Mouse (Mus musculus) liver, postnatal 0 days (tissue): ENCODE measurements around the gene D430019H16Rik. TPM values are rescaled to one million over a fixed set of nuclear protein-coding genes. Genes with fewer than 3 reads are reported as not detected.

Source experiments
- ATAC-seq: fragments of 200-750 bp; cut with Nextera tagmentation; 2 replicates; pipeline ENCODE4 v1.8.0; 2017; ENCODE audit warnings: mild to moderate bottlenecking, moderate library complexity
- DNase-seq: peaks from one replicate; pipeline ENCODE4 v3.0.0-alpha.2; 2016
- H3K27ac ChIP-seq: fragments of 300-500 bp; sonication (generic); 2 replicates; pipeline ENCODE4 v1.5.1; 2014; ENCODE audit warnings: antibody characterized with exemption, moderate library complexity, mild to moderate bottlenecking, low read depth
- H3K27me3 ChIP-seq: fragments of 300-500 bp; sonication (generic); 2 replicates; pipeline ENCODE4 v1.6.1; 2014; ENCODE audit warnings: low read length, control low read depth, mixed read lengths; ENCODE audit not compliant: insufficient read depth
- H3K36me3 ChIP-seq: fragments of 300-500 bp; sonication (generic); replicated peaks from 2 replicates; pipeline ENCODE4 v1.6.1; 2014; ENCODE audit warnings: mild to moderate bottlenecking, control low read depth, low read length, moderate library complexity, mixed read lengths; ENCODE audit not compliant: insufficient read depth
- H3K4me1 ChIP-seq: fragments of 300-500 bp; sonication (generic); 2 replicates; pipeline ENCODE4 v1.6.1; 2014; ENCODE audit warnings: antibody characterized with exemption, mild to moderate bottlenecking, control low read depth; ENCODE audit not compliant: insufficient read depth
- H3K4me2 ChIP-seq: fragments of 300-500 bp; sonication (generic); 2 replicates; pipeline ENCODE4 v1.6.1; 2014; ENCODE audit warnings: low read depth, mild to moderate bottlenecking, low read length, moderate library complexity, mixed read lengths
- H3K4me3 ChIP-seq: fragments of 300-500 bp; sonication (generic); 2 replicates; pipeline ENCODE4 v1.5.1; 2014; ENCODE audit warnings: low read depth, low read length
- H3K9ac ChIP-seq: fragments of 300-500 bp; sonication (generic); replicated peaks from 2 replicates; pipeline ENCODE4 v1.6.1; 2014; ENCODE audit warnings: mild to moderate bottlenecking, moderate library complexity
- H3K9me3 ChIP-seq: fragments of 300-500 bp; sonication (generic); 2 replicates; pipeline ENCODE4 v1.6.1; 2016; ENCODE audit warnings: mild to moderate bottlenecking, control low read depth, low read length, mixed read lengths
- CTCF ChIP-seq: sonication (generic); IDR thresholded peaks from 2 replicates; pipeline ENCODE4 v1.5.1; 2016; ENCODE audit warnings: antibody characterized with exemption, low read depth
- EP300 ChIP-seq: IDR thresholded peaks from 2 replicates; pipeline ENCODE4 v1.6.1; 2016; ENCODE audit warnings: antibody characterized with exemption, low read depth, mild to moderate bottlenecking
- WGBS: fragments of 180-500 bp; shearing (Covaris S2); extraction: QIAGEN DNeasy Blood & Tissue Kit; methylation state at CpG from one replicate; pipeline ENCODE4 v1.1.7; 2014; ENCODE audit not compliant: insufficient replicate concordance; 5-methylcytosine and 5-hydroxymethylcytosine counted together
- polyA plus RNA-seq: library from polyadenylated mRNA; unstranded; fragments of >200 nt; fragmentation: Nextera tagmentation; extraction: Ambion mirVana; gene quantifications from 2 replicates; pipeline ENCODE4 v1.2.1, GENCODE M21; 2015

Gene D430019H16Rik
- polyA plus RNA-seq, 1 experiment from 2014 or later, result 0.05 TPM

GRCm38 (mm10) chr12:105476453-105476852 lies 22.8 kb downstream of the D430019H16Rik start:
- no peaks in the 10 kb centered on the region for H3K4me1 ChIP-seq
- no peak overlapping the region for H3K4me3 ChIP-seq
- no peaks in the 10 kb centered on the region for H3K36me3 ChIP-seq
- TF ChIP-seq CTCF (peak; percentile 85), EP300 (no peak)
- H3K9ac ChIP-seq, result no peak overlapping the region
- H3K9me3 ChIP-seq, result no peaks in the 10 kb centered on the region
- 34% methylated on average over 9 of the region's 9 CpGs for whole genome bisulfite sequencing
- no peaks in the 10 kb centered on the region for H3K27me3 ChIP-seq
- H3K4me2 ChIP-seq, result no peak overlapping the region
- DNase-seq, result peak; percentile 71
- ATAC-seq, result no peak
- H3K27ac ChIP-seq, result no peak overlapping the region

- Histone ChIP-seq H3K9ac (no peak overlapping the region), H3K4me2 (no peak overlapping the region), H3K27me3 (no peaks in the 10 kb centered on the region), H3K36me3 (no peaks in the 10 kb centered on the region), H3K4me3 (no peak overlapping the region), H3K9me3 (no peaks in the 10 kb centered on the region), H3K4me1 (no peaks in the 10 kb centered on the region), H3K27ac (no peak overlapping the region)
- no peak for ATAC-seq
- no peak for DNase-seq
- 61% methylated on average over 9 of the region's 9 CpGs for WGBS
- TF ChIP-seq CTCF, result no peak
These were observed 23.3 kb downstream of the D430019H16Rik start for GRCm38 (mm10) chr12:105476993-105477392.

DNA sequence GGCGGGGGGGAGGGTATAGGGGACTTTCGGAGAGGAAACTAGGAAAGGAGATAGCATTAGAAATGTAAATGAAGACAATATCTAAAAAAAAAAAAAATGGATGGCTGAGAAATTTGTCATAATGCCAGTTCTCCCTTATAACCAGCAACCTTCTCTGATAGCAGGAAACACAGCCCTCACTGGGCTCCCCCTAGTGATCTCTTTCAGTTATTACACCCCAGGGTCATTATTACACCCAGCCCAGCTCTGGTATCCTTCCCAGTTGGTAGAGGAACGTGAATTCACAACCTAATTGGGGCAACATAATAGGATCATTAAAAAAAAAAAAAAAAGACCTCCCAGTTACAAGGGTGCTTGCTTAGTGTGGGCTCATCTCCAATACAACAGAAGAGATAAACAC lies 29.8 kb downstream of the D430019H16Rik start:
- DNase-seq, result no peak
- Histone ChIP-seq H3K4me2 (no peak overlapping the region), H3K36me3 (no peaks in the 10 kb centered on the region), H3K27me3 (no peaks in the 10 kb centered on the region), H3K9ac (no peak overlapping the region), H3K4me1 (no peaks in the 10 kb centered on the region), H3K9me3 (no peaks in the 10 kb centered on the region), H3K4me3 (no peak overlapping the region), H3K27ac (no peak overlapping the region)
- TF ChIP-seq CTCF (peak; percentile 73), EP300 (no peak)
- WGBS, result 46% methylated on average over 3 of the region's 3 CpGs
- no peak for ATAC-seq

DNA sequence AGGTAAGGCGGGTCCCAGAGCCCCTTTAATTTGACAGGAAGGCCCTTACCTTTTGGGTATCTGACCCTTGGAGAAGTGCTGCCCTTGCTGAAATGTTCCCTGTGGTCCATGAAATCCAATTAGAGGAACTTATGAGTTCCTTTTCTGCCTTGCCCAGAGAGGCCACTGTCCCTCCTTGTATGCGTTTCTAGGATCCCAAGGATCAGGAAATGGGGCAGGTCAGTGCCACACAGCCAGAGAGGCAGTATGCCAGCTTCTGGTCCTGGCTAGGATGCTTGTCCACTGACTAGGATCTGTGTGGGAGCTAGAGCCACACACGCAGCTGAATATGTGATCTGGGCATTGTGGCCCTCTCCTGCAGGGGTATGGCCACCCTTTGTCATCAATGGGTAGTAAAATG lies 36.6 kb downstream of the D430019H16Rik start:
- Histone ChIP-seq H3K4me3 (no peak overlapping the region), H3K9me3 (no peaks in the 10 kb centered on the region), H3K9ac (no peak overlapping the region), H3K27me3 (no peaks in the 10 kb centered on the region), H3K4me2 (0 out of 2 replicates have a peak overlapping the region, but pooled peaks have one; percentile 26), H3K36me3 (no peaks in the 10 kb centered on the region), H3K27ac (peak overlapping the region; percentile 74), H3K4me1 (no peaks in the 10 kb centered on the region)
- TF ChIP-seq CTCF, result no peak
- no peak for TF ChIP-seq EP300
- ATAC-seq (no peak), DNase-seq (no peak)
- WGBS, result 50% methylated on average over 3 of the region's 3 CpGs

- DNase-seq (peak; percentile 42), ATAC-seq (peak; percentile 25; the same call in 1 of the 2 replicates)
- no peak for TF ChIP-seq EP300
- TF ChIP-seq CTCF, result no peak
These were observed 37.1 kb downstream of the D430019H16Rik start for GRCm38 (mm10) chr12:105490794-105491193.

DNA sequence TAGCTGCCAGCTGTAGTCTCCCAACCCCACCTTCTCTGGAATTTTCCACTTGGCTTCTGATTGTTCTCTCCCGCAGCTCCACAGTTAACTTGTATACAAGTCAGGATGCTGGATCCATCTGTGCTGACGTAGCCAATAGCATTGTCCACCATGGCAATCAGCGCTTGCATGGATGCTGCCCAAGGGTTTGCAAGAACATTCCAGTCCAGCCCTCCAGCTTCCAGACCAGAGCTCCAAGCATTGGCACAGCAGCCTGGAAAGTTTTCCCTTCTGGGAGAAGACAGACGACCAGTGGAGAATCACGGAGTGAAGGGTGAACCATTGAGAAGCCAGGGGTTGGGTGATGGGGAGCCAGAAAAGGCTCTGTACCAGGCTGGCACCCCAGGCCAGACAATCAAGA lies 41.1 kb downstream of the D430019H16Rik start:
- DNase-seq (no peak), ATAC-seq (no peak)
- no peak overlapping the region for H3K27ac ChIP-seq
- no peaks in the 10 kb centered on the region for H3K9me3 ChIP-seq
- no peaks in the 10 kb centered on the region for H3K4me1 ChIP-seq
- 68% methylated on average over 5 of the region's 5 CpGs for WGBS
- TF ChIP-seq EP300 (no peak), CTCF (no peak)
- H3K4me3 ChIP-seq, result no peak overlapping the region
- H3K36me3 ChIP-seq, result no peaks in the 10 kb centered on the region
- H3K9ac ChIP-seq, result no peak overlapping the region
- no peak overlapping the region for H3K4me2 ChIP-seq
- H3K27me3 ChIP-seq, result no peaks in the 10 kb centered on the region

More at GRCm38 (mm10) chr12:105490794-105491193, 37.1 kb downstream of the D430019H16Rik start:
- Histone ChIP-seq H3K9me3 (no peaks in the 10 kb centered on the region), H3K27ac (peak overlapping the region; percentile 74), H3K27me3 (no peaks in the 10 kb centered on the region), H3K4me2 (peak overlapping the region; percentile 26; the same call in 1 of the 2 replicates), H3K36me3 (no peaks in the 10 kb centered on the region), H3K4me3 (no peak overlapping the region), H3K9ac (no peak overlapping the region), H3K4me1 (no peaks in the 10 kb centered on the region)
- WGBS, result 39% methylated on average over 6 of the region's 6 CpGs

DNA sequence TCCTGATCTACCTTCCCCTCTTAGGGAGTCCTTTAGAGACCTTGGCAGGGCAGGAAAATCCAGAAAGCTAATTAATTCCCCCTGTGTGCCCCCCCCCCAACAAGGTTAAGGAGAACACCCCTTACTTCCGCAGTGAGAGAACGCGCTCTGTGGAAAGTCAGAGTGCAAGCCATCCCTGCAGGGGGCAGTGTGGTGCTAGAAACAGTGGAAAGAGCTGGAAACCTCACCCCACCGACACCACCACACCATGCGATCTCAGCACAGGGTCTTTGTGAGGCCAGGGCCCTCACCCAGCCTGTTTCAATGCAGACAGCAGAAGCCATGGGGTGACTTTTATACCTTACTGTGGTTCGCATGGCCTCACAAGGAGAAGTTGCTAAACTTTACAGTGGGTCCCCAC lies 44.2 kb downstream of the D430019H16Rik start:
- TF ChIP-seq EP300 (no peak), CTCF (peak; percentile 83)
- Histone ChIP-seq H3K27me3 (no peaks in the 10 kb centered on the region), H3K9me3 (no peaks in the 10 kb centered on the region), H3K27ac (no peak overlapping the region), H3K9ac (no peak overlapping the region), H3K4me3 (no peak overlapping the region), H3K4me1 (no peaks in the 10 kb centered on the region), H3K4me2 (no peak overlapping the region), H3K36me3 (no peaks in the 10 kb centered on the region)
- ATAC-seq, result 0 out of 2 replicates have a peak, but pooled peaks have one; percentile 29
- WGBS, result 10% methylated on average over 6 of the region's 6 CpGs
- peak; percentile 82 for DNase-seq
